Mouse (Mus musculus): ENCODE measurements at regions not wholly inside any gene's neighbourhood (a gene's known extent, or its start where the extent isn't known, plus 50 kb on each side); places are given as distances from the start of the nearest gene placed in this dataset.
A peak's percentile ranks its signal among the peaks of the same experiment; 100 is the strongest.

DNA sequence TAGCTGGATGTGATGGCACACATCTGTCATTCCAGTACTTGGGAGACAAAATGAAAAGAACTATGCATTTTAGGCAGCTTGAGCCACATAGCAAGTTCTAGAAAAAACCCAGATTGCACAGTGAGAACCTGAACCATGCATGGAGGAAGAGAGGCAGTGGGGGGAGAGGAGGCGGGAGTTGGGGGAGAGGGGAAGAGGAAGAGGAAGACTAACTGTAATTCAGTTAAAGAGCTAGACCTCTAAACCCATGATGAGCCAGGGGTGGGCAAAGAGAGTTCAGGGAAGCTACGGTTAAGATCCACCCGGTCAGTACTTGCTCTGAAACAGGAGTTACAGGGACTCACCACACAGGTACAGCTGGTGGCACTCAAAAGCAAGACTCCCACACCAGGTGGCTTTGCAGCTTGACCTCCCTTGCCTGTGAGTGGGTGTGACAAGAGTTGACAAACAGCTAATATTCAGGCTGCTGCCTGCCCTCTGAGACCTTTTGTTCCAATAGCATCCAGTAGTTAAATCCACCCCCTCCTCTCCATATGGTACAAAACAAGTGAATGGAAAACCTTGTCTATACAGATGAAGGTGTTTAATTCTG, 123.7 kb downstream of the Tent5c start:
- no peaks in the 10 kb centered on the region for H3K4me1 ChIP-seq (ENCODE audit: control insufficient read depth, low read depth, low read length)
- peaks cover 4% of the 10 kb centered on the region; the same call in 1 of the 2 replicates for H3K27me3 ChIP-seq (ENCODE audit: control insufficient read depth, insufficient read depth, low read depth, low read length)
- H3K9me3 ChIP-seq (replicated peaks; ENCODE audit: control insufficient read depth, low read length), result no peaks in the 10 kb centered on the region
- no peak overlapping the region for H3K9ac ChIP-seq (ENCODE audit: low read depth, low read length)
- no peak overlapping the region for H3K4me3 ChIP-seq (ENCODE audit: low read depth, low read length)
- 34% methylated on average over 3 of the region's 3 CpGs for WGBS (ENCODE audit: insufficient replicate concordance)
- H3K27ac ChIP-seq (ENCODE audit: low read length), result no peak overlapping the region
- no peaks in the 10 kb centered on the region for H3K36me3 ChIP-seq (ENCODE audit: control insufficient read depth, insufficient read depth)
- ATAC-seq (ENCODE audit: low read depth), result no peak
- H3K4me2 ChIP-seq (ENCODE audit: low read depth, low read length), result no peak overlapping the region

GRCm38 (mm10) chr3:100364706-100365105, 124.4 kb downstream of the Tent5c start:
- H3K36me3 ChIP-seq (ENCODE audit: control insufficient read depth, insufficient read depth), result no peaks in the 10 kb centered on the region
- peaks cover 4% of the 10 kb centered on the region; the same call in 1 of the 2 replicates for H3K27me3 ChIP-seq (ENCODE audit: control insufficient read depth, insufficient read depth, low read depth, low read length)
- WGBS (ENCODE audit: insufficient replicate concordance), result 71% methylated on average over 2 of the region's 2 CpGs
- H3K9ac ChIP-seq (ENCODE audit: low read depth, low read length), result no peak overlapping the region
- no peaks in the 10 kb centered on the region for H3K4me1 ChIP-seq (ENCODE audit: control insufficient read depth, low read depth, low read length)
- H3K9me3 ChIP-seq (replicated peaks; ENCODE audit: control insufficient read depth, low read length), result no peaks in the 10 kb centered on the region
- no peak for ATAC-seq (ENCODE audit: low read depth)
- no peak overlapping the region for H3K27ac ChIP-seq (ENCODE audit: low read length)
- no peak overlapping the region for H3K4me3 ChIP-seq (ENCODE audit: low read depth, low read length)
- H3K4me2 ChIP-seq (ENCODE audit: low read depth, low read length), result no peak overlapping the region

DNA sequence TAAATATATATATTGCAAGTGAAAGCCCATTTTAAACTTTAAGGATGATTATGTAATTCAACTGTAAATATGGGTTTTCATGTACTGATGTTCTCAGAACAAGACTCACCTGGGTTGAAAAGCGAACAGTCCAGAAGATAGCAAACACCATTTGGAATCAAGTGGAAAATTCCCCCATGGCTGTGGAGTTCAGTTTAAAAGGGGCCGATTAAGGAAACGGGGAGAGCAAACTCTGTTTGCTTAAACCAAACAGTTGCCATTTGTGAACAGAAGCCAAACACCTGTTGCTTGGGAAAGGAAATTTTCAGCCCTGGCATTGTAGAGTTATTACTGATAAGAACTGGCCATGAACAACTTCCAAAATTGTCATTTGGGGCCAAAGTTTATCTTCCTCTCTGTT, 126.1 kb downstream of the Tent5c start:
- no peak for ATAC-seq (ENCODE audit: low read depth)
- H3K9me3 ChIP-seq (replicated peaks; ENCODE audit: control insufficient read depth, low read length), result no peaks in the 10 kb centered on the region
- no peak overlapping the region for H3K27ac ChIP-seq (ENCODE audit: low read length)
- H3K27me3 ChIP-seq (ENCODE audit: control insufficient read depth, insufficient read depth, low read depth, low read length), result peaks cover 4% of the 10 kb centered on the region; the same call in 1 of the 2 replicates
- H3K36me3 ChIP-seq (ENCODE audit: control insufficient read depth, insufficient read depth), result no peaks in the 10 kb centered on the region
- 51% methylated on average over 3 of the region's 3 CpGs for WGBS (ENCODE audit: insufficient replicate concordance)
- no peak overlapping the region for H3K4me3 ChIP-seq (ENCODE audit: low read depth, low read length)
- no peaks in the 10 kb centered on the region for H3K4me1 ChIP-seq (ENCODE audit: control insufficient read depth, low read depth, low read length)
- H3K4me2 ChIP-seq (ENCODE audit: low read depth, low read length), result no peak overlapping the region
- H3K9ac ChIP-seq (ENCODE audit: low read depth, low read length), result no peak overlapping the region

GRCm38 (mm10) chr3:100360019-100360418, 129.1 kb downstream of the Tent5c start:
- H3K27me3 ChIP-seq (ENCODE audit: control insufficient read depth, insufficient read depth, low read depth, low read length), result peaks cover 4% of the 10 kb centered on the region; the same call in 1 of the 2 replicates
- H3K9me3 ChIP-seq (replicated peaks; ENCODE audit: control insufficient read depth, low read length), result no peaks in the 10 kb centered on the region
- WGBS (ENCODE audit: insufficient replicate concordance), result 44% methylated on average over 3 of the region's 3 CpGs
- H3K36me3 ChIP-seq (ENCODE audit: control insufficient read depth, insufficient read depth), result no peaks in the 10 kb centered on the region
- no peak overlapping the region for H3K4me3 ChIP-seq (ENCODE audit: low read depth, low read length)
- H3K9ac ChIP-seq (ENCODE audit: low read depth, low read length), result no peak overlapping the region
- ATAC-seq (ENCODE audit: low read depth), result no peak
- no peak overlapping the region for H3K4me2 ChIP-seq (ENCODE audit: low read depth, low read length)
- H3K27ac ChIP-seq (ENCODE audit: low read length), result no peak overlapping the region
- no peaks in the 10 kb centered on the region for H3K4me1 ChIP-seq (ENCODE audit: control insufficient read depth, low read depth, low read length)

GRCm38 (mm10) chr3:100359036-100359435, 130.1 kb downstream of the Tent5c start:
- peaks cover 4% of the 10 kb centered on the region; the same call in 1 of the 2 replicates for H3K27me3 ChIP-seq (ENCODE audit: control insufficient read depth, insufficient read depth, low read depth, low read length)
- no peaks in the 10 kb centered on the region for H3K9me3 ChIP-seq (replicated peaks; ENCODE audit: control insufficient read depth, low read length)
- no peak overlapping the region for H3K4me3 ChIP-seq (ENCODE audit: low read depth, low read length)
- H3K36me3 ChIP-seq (ENCODE audit: control insufficient read depth, insufficient read depth), result no peaks in the 10 kb centered on the region
- H3K9ac ChIP-seq (ENCODE audit: low read depth, low read length), result no peak overlapping the region
- no peaks in the 10 kb centered on the region for H3K4me1 ChIP-seq (ENCODE audit: control insufficient read depth, low read depth, low read length)
- no peak overlapping the region for H3K27ac ChIP-seq (ENCODE audit: low read length)
- 15% methylated on average over 8 of the region's 8 CpGs for WGBS (ENCODE audit: insufficient replicate concordance)
- peak overlapping the region; percentile 19; the same call in 1 of the 2 replicates for H3K4me2 ChIP-seq (ENCODE audit: low read depth, low read length)
- 0 out of 2 replicates have a peak, but pooled peaks have one; percentile 24 for ATAC-seq (ENCODE audit: low read depth)

- H3K36me3 ChIP-seq (ENCODE audit: control insufficient read depth, insufficient read depth), result no peaks in the 10 kb centered on the region
- no peak overlapping the region for H3K4me2 ChIP-seq (ENCODE audit: low read depth, low read length)
- H3K9me3 ChIP-seq (replicated peaks; ENCODE audit: control insufficient read depth, low read length), result no peaks in the 10 kb centered on the region
- no peak for ATAC-seq (ENCODE audit: low read depth)
- H3K27me3 ChIP-seq (ENCODE audit: control insufficient read depth, insufficient read depth, low read depth, low read length), result no peaks in the 10 kb centered on the region
- no peak overlapping the region for H3K27ac ChIP-seq (ENCODE audit: low read length)
- no peak overlapping the region for H3K9ac ChIP-seq (ENCODE audit: low read depth, low read length)
- H3K4me3 ChIP-seq (ENCODE audit: low read depth, low read length), result no peak overlapping the region
- WGBS (ENCODE audit: insufficient replicate concordance), result 79% methylated on average over 2 of the region's 2 CpGs
- H3K4me1 ChIP-seq (ENCODE audit: control insufficient read depth, low read depth, low read length), result no peaks in the 10 kb centered on the region
These were observed 155.6 kb downstream of the Tent5c start for GRCm38 (mm10) chr3:100333478-100333877.

DNA sequence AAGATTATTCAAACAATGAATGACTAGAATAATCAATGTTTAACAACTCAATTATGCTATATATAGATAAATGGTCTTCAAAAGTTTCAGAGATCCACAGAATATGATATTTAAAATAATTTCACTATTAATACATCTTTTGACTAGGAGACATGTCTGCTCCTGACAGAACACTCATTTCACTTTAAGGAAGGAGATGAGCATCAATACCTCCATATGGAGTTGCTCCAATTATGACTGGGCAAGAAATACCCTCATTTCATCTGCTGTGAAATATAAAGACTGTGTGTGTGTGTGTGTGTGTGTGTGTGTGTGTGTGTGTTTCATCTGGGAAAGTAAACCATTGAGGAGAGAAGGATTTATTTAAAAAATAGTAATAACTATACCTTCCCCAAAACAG, 156.2 kb upstream of the Wdr3 start:
- ATAC-seq (ENCODE audit: low read depth), result no peak
- no peaks in the 10 kb centered on the region for H3K36me3 ChIP-seq (ENCODE audit: control insufficient read depth, insufficient read depth)

GRCm38 (mm10) chr3:100287818-100288217, 125.6 kb upstream of the Wdr3 start:
- Histone ChIP-seq H3K36me3 (ENCODE audit: control insufficient read depth, insufficient read depth) (no peaks in the 10 kb centered on the region), H3K4me3 (ENCODE audit: low read depth, low read length) (no peak overlapping the region), H3K9me3 (replicated peaks; ENCODE audit: control insufficient read depth, low read length) (no peaks in the 10 kb centered on the region), H3K9ac (ENCODE audit: low read depth, low read length) (no peak overlapping the region), H3K27ac (ENCODE audit: low read length) (no peak overlapping the region), H3K4me1 (ENCODE audit: control insufficient read depth, low read depth, low read length) (no peaks in the 10 kb centered on the region), H3K27me3 (ENCODE audit: control insufficient read depth, insufficient read depth, low read depth, low read length) (no peaks in the 10 kb centered on the region), H3K4me2 (ENCODE audit: low read depth, low read length) (no peak overlapping the region)
- WGBS (ENCODE audit: insufficient replicate concordance), result 49% methylated on average over 1 of the region's 1 CpGs
- ATAC-seq (ENCODE audit: low read depth), result no peak

More for the DNA sequence above, 156.2 kb upstream of the Wdr3 start:
- Histone ChIP-seq H3K9ac (ENCODE audit: low read depth, low read length) (no peak overlapping the region), H3K4me3 (ENCODE audit: low read depth, low read length) (no peak overlapping the region), H3K9me3 (replicated peaks; ENCODE audit: control insufficient read depth, low read length) (no peaks in the 10 kb centered on the region), H3K27me3 (ENCODE audit: control insufficient read depth, insufficient read depth, low read depth, low read length) (no peaks in the 10 kb centered on the region), H3K27ac (ENCODE audit: low read length) (no peak overlapping the region), H3K4me1 (ENCODE audit: control insufficient read depth, low read depth, low read length) (no peaks in the 10 kb centered on the region), H3K4me2 (ENCODE audit: low read depth, low read length) (no peak overlapping the region)

DNA sequence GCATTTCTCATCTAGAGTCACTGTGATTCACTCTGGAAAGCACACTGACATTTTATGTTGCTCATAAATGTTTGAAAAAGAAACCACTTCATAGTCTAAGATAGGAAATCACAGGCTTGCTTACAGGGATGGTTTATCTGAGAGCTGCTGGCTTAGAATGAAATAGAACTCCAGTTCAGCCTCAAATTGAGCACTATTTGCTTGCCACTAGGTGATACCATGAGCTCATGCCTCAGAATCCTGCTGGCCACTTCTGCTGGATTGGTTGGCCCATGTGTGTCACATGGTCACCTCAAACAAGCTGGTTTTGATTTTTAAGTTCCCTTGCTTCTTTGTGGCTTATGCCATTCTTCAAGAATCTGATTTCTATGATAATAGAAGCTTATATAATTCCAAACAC, 104.8 kb upstream of the Wdr3 start:
- H3K36me3 ChIP-seq (ENCODE audit: control insufficient read depth, insufficient read depth), result no peaks in the 10 kb centered on the region
- H3K27ac ChIP-seq (ENCODE audit: low read length), result no peak overlapping the region
- H3K9me3 ChIP-seq (replicated peaks; ENCODE audit: control insufficient read depth, low read length), result no peaks in the 10 kb centered on the region
- no peak overlapping the region for H3K4me3 ChIP-seq (ENCODE audit: low read depth, low read length)
- no peaks in the 10 kb centered on the region for H3K27me3 ChIP-seq (ENCODE audit: control insufficient read depth, insufficient read depth, low read depth, low read length)
- H3K4me1 ChIP-seq (ENCODE audit: control insufficient read depth, low read depth, low read length), result no peaks in the 10 kb centered on the region
- ATAC-seq (ENCODE audit: low read depth), result no peak
- no peak overlapping the region for H3K4me2 ChIP-seq (ENCODE audit: low read depth, low read length)
- H3K9ac ChIP-seq (ENCODE audit: low read depth, low read length), result no peak overlapping the region
